Mouse (Mus musculus) urinary bladder, postnatal 36 days (tissue): ENCODE measurements at regions not wholly inside any gene's neighbourhood (a gene's known extent, or its start where the extent isn't known, plus 50 kb on each side); places are given as distances from the start of the nearest gene placed in this dataset.

Experiments used
- DNase-seq, 2 experiments: peaks; one replicate each; pipeline ENCODE4 v3.0.0; 2022; ENCODE audit warnings: low spot score in 2 of 2, mixed read lengths in 1 of 2

DNA sequence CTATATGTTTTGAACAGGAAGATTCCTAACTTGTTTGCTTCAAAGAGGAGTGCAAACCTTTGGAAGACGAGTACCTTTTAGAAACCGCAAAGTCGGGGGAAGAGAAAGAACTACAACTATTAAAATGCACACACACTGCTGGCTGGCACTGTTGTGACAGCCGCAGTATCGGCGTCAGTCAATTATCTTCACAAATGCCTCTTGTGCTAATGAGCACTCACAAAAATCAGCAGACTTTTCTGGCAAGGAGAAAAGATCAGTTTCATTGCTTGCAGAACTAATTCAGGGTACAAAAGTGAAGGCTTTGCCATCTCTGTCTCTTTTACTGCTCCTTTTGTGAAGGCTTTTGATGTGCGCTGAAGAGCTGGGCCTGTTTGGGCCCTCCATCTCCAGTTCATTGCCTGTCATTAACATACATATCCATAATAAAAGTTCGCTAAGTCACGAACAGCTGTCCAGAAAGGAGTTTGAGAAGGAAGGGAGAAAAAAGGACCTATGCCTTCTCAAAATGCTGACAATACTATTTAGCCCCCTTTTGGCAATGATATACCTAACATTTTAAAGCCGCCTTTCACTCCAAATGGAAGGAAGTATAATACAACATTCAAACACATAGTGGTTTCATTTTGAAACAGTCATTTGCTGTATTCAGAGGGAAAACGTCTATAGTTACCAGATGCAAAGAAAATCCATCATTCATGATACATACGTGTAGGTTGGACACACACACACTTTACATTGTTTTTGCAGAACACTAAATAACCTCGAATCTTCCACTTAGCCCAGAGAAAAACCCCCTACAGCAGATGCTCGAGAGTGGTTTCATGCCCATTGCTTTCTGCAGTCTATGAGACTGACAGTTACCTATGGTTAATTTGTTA is 186.6 kb upstream of the Sp8 start:
- no peak for DNase-seq

DNA sequence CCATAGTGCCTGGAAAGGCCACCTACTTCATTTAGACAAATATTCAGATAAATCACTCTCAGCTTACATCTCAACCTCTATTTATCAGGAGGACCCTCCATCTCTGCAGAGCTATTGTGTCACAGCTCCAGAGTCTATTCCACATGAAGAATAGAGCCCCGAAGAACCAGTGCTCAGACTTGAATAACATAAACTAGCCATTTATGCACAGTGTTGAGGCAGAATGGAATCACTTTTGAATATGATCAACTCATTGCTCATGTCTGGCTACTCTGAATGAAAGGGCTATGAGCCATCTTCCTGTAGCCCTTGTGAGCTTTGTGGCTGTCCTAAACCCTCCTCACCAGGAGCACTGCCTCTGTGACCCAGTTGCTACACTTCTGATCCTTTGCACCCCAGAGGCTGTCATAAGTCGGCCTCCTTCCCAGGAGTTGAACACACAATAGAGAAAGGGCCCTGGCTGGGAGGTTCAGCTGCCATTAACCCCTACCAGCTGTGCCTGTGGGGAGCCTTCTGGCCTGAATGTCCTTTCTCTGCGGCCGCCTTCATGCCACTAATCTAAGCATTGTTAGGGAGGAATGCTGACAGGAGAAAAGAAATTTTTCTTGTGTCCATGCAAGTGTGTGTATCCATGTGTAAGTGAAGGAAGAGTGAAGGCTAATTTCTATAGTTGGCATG is 195.5 kb upstream of the Sp8 start:
- DNase-seq: no peak

DNA sequence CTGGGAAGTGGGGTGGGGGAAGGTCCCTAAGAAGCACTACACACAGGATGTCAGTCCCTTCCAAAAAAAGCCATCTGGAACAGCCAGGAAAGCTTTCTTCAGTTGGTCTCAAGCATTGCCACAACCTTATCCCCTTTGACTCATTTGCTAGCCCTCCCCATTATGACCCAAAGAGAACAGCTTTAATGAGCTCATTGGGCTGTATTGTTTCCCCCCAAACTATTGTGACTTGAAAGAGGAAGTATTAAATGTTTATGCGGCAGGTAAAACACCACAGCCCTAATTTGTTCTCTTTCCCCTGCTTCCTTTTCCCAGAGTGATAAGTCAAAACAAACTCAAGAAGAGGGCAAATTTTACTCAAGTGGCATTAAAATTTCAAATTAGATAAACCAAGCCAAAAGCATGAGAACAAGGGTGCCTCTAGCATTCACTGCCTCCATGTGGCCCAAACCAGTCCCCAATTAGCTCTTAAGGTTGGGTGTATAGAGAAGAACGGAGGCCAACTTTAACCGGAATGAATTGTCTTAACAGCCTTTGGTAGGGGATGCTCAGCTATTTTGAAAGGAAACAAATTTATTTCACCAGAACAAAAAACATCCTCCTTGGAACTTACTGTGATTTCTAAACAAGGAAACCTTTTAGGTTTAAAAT is 196.7 kb upstream of the Sp8 start:
- DNase-seq: no peak

DNA sequence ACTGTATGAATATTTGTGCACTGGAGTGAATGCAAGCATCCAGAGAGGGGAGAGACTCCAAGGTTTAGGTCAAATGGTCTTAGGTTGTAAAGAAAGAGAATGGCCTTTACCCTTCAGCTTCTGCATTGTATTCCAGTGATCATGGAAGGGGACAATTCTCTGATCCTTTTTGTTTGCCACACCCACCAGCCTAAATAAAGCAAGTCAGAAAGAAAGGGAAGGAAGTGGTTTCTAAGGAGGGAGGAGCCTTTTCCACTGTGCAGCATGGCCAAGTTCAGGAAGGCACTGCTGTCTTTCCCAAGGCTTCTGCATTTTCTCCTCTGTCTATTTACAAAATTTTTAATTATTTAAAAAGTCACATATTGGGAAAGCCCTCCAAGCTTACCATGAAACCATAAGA is 197.5 kb upstream of the Sp8 start:
- DNase-seq: no peak

DNA sequence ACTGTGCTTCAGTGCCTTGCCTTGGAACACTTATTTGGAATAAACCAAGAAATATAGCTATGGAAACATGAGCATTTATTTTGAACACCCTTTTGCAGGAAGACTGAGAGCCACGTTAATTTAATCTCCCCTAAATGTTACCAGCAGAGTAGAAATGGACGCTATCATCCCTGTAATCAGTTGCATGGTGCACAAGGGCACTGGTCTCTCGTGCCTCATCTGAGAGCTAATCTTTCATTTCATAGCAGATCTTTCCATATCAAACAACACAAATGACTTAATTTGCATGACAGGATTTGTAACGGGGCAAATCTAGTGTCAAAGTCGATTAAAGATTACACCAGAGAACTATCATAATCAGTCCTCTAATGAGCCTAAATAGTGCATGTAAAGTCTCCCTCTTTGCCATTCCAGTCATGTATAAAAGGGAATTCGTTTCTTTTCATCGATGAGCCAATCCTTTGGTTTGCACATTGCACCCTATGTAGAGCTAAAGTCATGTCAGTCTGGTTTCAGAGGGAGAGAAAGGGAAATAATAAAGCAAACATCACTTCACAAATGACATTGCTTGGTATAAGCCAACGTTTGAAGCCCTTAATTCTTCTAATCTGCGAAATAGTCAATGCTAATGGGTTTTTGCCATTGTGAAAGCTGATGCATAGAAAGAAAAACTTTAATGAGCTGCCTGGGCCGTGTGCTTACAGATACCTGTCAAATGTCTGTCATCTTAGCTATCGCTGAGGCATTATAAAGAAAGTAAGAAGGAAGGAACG is 198.7 kb upstream of the Sp8 start:
- no peak for DNase-seq

DNA sequence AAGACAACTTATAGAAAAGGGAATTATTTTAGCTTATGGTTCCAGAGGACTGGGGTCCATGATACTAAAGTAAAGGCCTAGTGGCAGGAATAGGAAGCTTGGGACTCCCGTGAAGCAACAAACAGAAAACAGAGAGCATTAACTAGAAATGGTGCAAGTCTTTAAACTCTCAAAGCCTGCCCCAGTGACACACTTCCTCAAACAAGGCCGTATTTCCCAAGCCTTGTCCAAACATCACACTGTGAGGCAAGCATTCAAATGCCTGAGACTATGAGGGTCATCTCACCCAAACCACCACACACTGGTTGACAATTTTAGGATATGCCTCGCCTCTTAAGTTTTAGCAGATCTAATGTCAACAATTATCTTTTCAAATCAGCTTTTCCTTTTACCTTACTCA is 205.2 kb upstream of the Sp8 start:
- no peak for DNase-seq

DNA sequence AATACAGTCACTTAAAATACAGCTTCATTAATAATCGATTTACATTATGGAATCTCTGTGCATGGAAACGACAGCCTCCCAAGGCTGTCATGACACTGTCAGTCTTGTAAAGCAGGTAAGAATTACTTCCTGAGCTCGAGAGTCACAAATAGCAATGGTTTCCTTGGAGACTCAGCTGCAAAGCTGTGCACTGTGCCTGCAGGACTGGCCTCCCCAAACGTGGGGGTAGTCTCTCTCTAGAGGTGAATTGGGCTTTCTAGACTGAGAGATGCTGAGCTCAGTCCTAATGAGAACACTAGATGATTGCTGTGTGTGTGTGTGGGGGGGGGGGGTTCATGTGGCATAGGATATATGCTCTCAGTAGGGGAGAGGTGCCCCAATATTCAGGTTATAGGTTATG is 208.9 kb upstream of the Sp8 start:
- DNase-seq: no peak

DNA sequence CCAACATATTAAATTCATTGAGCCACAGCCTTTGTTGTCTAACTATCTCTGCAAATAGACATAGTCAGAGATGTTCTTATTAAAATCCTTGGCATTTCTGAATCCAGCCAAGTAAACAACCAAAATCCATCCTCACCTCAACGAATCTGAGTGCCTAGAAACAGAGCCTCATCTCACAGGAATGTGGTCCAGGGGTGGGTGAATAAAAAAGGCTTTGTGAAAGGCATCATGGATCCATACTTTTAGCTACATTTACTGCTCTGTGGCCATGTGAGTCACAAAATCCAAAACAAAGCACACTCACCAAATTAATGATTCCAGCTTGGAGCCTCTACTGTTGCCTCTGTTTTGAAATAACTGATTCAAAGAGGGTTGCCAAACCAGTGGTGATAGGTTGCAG is 210.7 kb upstream of the Sp8 start:
- no peak for DNase-seq

DNA sequence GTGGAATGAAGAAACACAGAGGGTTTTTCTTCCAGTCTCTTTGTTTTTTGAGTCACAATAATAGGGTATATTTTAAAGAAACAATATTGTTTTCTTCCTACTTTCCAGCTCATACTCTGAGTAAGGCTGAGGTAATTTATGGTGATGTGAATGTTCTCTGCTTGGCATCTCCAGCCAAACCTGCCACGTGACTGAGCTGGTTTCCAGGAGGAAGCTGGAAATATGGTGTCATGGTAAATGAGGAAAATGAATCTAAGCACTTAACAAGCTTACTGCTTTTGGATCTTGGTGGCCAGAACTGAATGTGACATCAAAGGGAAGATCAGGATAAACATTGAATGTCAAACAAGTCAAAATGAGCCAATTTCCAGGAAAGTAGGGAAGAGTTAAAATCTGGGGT is 215.8 kb upstream of the Sp8 start:
- DNase-seq: no peak

DNA sequence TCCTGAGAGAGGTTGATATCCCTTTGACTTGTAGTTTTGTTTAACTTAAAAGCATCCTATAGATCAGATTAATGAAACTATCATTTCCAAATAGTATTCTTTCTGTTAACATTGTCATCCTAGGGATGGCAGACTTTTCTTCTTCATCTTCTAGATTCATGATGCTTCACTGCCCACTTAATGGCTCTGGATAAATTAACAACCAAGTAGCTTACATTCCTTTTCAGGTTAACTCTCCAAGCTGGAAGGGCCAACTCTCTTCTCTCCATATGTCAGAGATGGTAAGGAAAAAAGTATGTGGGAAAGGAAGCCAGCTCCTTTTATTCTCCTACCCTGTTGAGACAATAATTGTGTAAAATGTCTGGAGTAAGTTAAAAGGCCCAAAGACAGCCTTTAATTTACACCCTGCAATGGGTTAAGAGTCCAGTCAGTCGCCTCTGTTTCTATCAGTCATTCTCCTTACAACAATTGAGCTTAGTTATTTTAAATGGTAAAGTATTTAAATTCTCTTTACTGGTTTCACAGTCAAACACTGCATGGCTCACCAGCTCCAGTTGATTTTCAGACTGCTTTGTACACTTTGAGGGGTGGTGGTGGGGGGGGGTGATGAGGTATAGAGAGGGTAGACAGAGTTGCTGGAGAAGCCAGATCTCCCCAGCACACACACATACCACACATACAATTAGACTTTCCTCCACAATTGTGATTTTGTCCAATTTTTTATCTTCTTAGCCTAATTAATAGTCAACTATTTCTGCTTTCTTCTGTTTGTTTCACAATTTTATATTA is 224.2 kb upstream of the Sp8 start:
- DNase-seq: no peak

DNA sequence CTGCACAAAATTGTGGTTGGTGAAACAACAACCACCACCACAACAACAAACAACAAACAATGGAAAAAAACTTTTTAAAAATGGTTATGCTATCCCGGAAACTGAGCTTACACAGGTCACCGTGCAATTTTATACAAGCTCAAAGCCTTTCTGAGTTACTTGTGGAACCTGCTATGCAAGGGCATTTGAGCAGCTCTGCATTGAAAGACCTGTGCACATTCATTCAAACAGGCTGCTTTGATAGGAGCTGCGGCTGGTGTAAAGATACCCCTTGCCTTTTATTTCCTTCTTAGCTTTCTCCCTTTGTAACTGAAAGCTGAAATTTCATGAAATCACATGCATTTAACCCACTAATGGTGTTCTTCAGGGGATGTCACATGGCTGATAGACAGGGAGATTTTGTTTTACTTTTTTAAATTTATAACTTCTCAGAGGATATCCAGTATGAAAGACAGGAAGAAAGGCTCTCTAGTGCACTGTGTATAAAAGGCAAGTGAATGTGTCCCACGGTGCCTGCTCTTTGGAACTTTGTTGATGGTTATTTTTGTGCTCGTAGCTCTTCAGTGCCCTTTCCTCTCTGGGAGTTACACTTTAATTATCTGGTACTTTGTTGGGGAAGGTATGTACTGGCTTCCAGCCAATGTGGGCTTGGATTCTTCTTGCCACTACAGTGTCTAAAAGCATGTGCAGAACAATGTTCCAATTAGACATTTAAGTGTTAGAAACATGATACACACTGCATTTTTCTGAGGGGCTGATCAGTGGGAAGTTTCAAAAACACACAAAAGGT is 225.1 kb upstream of the Sp8 start:
- DNase-seq: no peak

DNA sequence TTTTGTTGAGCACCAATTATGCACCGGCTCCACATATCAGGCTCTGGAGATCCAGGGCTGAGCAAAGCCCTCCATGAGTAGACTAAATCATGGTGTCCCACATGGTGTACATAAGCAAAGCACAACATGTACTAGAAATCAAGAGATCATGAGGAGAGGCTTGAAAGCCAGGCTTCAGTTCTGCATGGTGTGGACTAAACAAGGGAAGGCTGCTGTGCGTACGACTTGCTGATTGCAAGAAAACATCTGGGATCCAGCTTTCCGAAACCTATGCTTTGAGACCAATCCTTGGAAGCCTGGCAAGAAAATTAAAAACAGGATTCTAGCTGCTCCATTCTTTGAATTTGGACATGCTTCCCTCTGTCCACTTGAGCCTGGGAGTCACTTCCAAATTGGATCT is 249.1 kb upstream of the Sp8 start:
- no peak for DNase-seq

DNA sequence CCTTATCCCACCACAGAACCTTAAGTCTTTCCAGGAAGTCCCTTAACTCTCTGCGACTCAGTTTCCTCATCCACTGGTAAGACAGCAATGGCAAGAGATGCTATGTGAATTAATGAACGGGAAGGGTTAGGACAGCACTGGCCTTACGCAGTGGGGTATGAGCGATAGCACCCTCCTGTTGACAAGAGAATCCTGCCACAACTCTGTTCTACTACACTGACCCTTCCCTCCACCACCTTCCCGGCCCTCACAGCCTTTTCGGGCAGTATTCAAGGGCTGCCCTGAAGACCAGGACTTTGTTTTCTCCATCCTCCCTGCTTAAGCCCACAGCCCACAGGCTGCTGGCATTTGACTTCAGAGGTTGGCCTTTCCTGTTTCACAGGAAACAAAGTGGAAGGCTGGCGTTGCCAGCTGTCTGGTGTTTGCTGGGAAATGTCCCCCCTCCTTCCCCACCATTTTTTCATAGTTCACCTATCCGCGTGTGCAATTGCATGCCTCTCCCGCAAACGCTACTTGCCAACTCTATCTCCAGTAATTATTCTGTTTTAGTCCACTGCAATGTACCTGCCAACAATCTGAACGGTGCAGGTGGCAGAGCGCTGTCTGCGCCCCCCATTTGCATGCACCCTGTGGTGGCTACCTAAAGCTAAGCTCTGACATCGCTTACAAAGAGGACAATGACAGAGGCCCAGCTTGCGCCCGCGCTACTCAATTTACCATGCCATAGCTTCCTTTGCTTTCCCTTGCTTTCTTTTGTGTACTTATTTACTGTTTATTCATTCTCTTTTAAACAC is 251.2 kb upstream of the Sp8 start:
- no peak for DNase-seq

DNA sequence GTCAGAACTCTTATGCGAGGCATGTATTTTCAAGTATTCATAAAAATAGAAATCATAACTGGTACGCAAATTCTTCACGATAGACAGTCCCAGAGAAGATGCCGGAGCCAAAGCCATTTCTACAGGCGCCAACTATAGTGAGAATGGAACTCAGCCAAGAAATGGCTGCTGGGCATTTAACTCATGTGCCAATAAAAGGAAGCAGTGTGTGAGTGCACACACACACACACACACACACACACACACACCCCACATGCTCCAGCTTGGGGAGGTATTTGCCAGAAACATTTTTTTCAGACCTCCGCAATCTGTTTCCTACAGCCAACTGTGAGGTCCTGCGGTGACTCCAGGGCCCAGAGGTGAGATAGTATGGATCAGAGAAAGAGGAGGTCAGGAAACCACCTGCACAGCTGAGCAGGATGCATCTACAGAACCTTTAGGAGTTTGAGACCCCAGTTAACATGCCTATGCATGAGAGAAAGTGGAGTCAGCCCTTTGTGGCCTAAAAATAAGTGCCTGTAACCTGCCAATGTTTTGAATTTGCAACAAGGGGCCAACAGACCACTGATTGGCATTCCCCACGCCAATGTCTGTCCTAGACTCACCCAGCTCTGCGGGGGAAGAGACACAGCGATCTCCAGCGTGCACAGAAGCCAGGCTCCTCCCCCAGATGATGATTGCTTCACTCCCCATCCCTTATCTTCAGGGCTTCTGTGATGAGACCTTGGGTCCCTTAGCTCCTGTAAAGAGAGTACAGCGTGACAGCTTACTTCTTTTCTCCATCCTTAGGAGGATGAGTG is 262.1 kb upstream of the Sp8 start:
- DNase-seq: no peak

DNA sequence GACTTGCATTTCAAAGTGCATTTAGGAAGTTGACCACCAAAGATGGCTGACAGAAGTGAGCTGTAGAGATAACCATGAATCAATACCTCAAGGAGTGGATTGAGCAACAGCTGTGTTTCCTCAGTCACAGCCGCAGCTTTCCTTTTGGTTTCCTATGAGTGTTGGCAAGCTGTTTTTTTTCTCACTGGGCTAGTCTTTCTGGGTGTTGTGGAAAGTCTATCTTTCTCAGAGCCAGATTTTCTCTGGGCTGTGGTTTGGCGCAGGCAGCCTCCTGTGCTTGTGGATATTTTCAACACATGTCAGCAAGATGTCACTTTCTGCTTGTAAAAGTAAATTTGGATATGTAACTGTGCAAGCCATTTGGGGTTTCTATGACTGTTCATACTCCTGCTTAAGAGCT is 268.6 kb upstream of the Sp4 start:
- DNase-seq: no peak

DNA sequence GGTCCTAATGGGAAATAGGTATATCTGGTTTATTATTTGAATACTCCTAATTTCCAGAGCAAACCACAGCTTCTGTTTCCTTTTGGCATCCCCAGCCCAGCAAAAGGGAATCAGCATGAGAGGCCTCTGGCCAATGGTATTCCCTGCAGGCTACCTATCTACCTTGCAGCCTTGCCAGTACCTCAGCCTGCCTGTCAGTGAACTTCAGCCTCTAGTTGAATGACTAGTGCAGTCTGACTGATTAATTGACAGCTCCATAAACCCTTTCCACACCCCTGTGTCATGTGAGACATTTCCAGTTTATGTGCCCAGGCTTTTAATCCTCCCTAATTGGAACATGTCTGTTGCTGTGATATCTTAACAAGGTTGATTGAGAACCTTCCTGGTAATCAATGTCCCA is 265.4 kb upstream of the Sp4 start:
- no peak for DNase-seq

DNA sequence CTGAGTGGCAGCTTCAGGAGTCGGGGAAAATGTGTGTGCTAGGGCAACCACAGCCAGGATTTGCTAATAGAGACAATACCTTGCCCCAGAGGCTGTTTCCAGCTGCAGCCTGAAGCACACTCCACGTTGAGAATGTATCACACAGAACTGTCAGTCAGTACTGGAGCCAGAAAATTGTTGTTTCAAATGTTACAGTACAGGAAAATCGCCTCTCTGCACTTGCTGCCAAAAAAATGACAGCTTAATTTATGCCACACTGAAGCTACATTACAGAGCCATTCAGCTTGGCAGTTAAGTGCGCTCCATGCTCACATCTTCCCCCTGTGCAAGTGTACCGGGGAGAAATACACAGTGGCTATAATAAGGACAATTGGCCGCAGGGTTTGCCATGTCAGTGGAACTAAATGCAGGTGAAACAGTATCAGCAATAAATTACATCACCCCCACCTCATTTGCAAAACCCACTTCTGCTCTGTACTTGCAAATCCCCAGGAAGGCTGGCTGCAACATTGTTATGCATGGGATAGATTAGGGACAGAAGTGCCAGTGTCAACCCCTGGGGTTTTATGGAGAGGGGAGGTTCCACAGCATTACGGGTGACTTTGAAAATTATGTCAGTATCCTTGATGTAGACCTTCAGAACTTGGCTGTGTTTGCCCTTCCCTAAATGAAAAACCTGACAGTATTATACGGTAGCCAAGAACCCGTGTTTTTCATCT is 263.3 kb upstream of the Sp4 start:
- DNase-seq: no peak

DNA sequence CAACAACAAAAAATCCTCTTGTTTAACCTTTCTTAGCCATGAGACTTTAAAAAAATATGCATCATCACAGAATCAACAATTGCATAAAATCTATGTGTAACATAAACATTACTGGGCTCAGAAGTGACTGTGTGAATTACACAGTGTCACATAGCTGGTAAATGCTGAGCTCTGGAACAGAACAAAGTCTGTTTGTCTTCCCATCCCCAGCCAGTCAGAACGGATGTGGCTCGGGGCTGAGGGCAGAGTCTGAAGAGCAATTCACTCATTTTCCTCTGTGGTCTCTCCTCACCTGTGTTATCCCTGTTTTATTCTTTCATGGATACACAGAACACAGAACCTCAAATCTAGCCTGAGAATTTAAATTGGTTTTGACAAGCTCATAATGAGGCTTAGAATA is 261.0 kb upstream of the Sp4 start:
- DNase-seq: no peak
